ENCODE assay signal across 7 mouse cellular contexts in the genomic region with DNA sequence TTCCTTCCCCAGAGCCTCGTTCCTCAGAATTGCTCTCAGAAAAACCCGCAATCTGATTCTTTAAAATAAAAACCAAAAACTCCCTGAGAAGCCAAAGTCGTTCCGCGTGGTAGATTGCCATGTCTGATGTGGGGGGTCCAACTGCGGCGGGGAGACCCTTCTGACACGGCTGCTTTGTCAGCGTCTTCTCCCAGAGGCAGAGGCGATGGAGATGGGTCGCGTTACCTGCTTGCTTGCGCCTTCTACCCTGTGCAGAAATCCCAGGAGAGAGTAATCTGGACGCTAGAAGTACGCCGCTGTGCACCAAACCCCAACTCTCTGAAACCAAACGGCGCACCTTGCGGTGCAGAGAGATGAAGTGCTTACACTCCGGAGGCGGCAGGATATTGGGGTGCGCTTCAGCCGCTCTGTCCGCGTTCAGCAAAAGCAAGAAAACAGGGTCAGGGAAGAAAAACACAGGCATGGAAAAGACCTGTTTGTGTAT.
DNase-seq lines count a peak whose midpoint lies in the region; ATAC-seq lines count a peak whose summit lies in the region.

No protein-coding gene starts in this region.

- no peaks in the 10 kb centered on the region for H3K9me3 ChIP-seq in lung, embryonic 15.5 days
- no peaks in the 10 kb centered on the region for H3K9me3 ChIP-seq in forebrain, embryonic 15.5 days
- no peaks in the 10 kb centered on the region for H3K9me3 ChIP-seq in stomach, embryonic 14.5 days (ENCODE audit: control insufficient read depth, low read depth, low read length)

- no peak overlapping the region for H3K27ac ChIP-seq in lung, embryonic 15.5 days
- peak overlapping the region; percentile 93 for H3K27ac ChIP-seq in forebrain, embryonic 15.5 days (replicated peaks)
- no peak overlapping the region for H3K27ac ChIP-seq in stomach, embryonic 14.5 days (ENCODE audit: low read length)

- H3K4me2 ChIP-seq in lung, embryonic 15.5 days, result peak overlapping the region; percentile 44
- peak overlapping the region; percentile 63 for H3K4me2 ChIP-seq in forebrain, embryonic 15.5 days (replicated peaks)
- H3K4me2 ChIP-seq in stomach, embryonic 14.5 days (replicated peaks; ENCODE audit: low read depth, low read length), result peak overlapping the region; percentile 50

- no peak for ATAC-seq in lung, embryonic 15.5 days (ENCODE audit: borderline replicate concordance, extremely low read depth, low FRiP score, low TSS enrichment)
- no peak for ATAC-seq in forebrain, embryonic 15.5 days (replicated peaks)
- no peak for ATAC-seq in stomach, embryonic 14.5 days (ENCODE audit: insufficient number of reproducible peaks, insufficient read depth, low FRiP score, low read depth)

- H3K27me3 ChIP-seq in lung, embryonic 15.5 days, result peaks cover 90% of the 10 kb centered on the region
- H3K27me3 ChIP-seq in forebrain, embryonic 15.5 days, result peaks cover 6% of the 10 kb centered on the region; the same call in 1 of the 2 replicates
- no peaks in the 10 kb centered on the region for H3K27me3 ChIP-seq in stomach, embryonic 14.5 days (ENCODE audit: control insufficient read depth, insufficient read depth, low read length)

- peaks cover 29% of the 10 kb centered on the region for H3K4me1 ChIP-seq in lung, embryonic 15.5 days
- peaks cover 62% of the 10 kb centered on the region for H3K4me1 ChIP-seq in forebrain, embryonic 15.5 days
- H3K4me1 ChIP-seq in stomach, embryonic 14.5 days (ENCODE audit: control insufficient read depth, insufficient read depth, low read length), result peaks cover 26% of the 10 kb centered on the region

- H3K9ac ChIP-seq in lung, embryonic 15.5 days, result no peak overlapping the region
- peak overlapping the region; percentile 56 for H3K9ac ChIP-seq in forebrain, embryonic 15.5 days (replicated peaks)
- peak overlapping the region; percentile 10; the same call in 1 of the 2 replicates for H3K9ac ChIP-seq in stomach, embryonic 14.5 days (replicated peaks; ENCODE audit: low read depth, low read length)

- peak overlapping the region; percentile 15; the same call in 1 of the 2 replicates for H3K4me3 ChIP-seq in lung, embryonic 15.5 days
- peak overlapping the region; percentile 31 for H3K4me3 ChIP-seq in forebrain, embryonic 15.5 days
- H3K4me3 ChIP-seq in stomach, embryonic 14.5 days (ENCODE audit: low read depth, low read length), result peak overlapping the region; percentile 21; the same call in 1 of the 2 replicates

- no peaks in the 10 kb centered on the region for H3K36me3 ChIP-seq in lung, embryonic 15.5 days
- no peaks in the 10 kb centered on the region for H3K36me3 ChIP-seq in forebrain, embryonic 15.5 days
- H3K36me3 ChIP-seq in stomach, embryonic 14.5 days (ENCODE audit: control insufficient read depth, insufficient read depth, low read length), result no peaks in the 10 kb centered on the region

- no peak for DNase-seq in lung, postnatal 10 days
- peak; percentile 41 to 57 for DNase-seq in kidney, postnatal 4 days
- no peak for DNase-seq in layer of hippocampus, postnatal 36 days
- no peak for DNase-seq in frontal cortex, postnatal 25 days (ENCODE audit: low spot score in 2 of 2)

- 4% methylated on average over 25 of the region's 25 CpGs for WGBS in lung, embryonic 15.5 days
- under 1% methylated on average over 25 of the region's 25 CpGs for WGBS in forebrain, embryonic 15.5 days
- WGBS in stomach, embryonic 14.5 days, result 7% methylated on average over 25 of the region's 25 CpGs

Comparison
In these comparisons a context has a peak if more than half of its experiments do, and no peak if none do; other contexts are left out.
1. DNase-seq: peak in kidney, postnatal 4 days (2 of 2); none in lung, postnatal 10 days (single experiment), layer of hippocampus, postnatal 36 days (0 of 2) and frontal cortex, postnatal 25 days (0 of 2).
2. Peak in every context shown above with its lines, with median percentiles within 50 percentile points of each other: H3K4me2 ChIP-seq and H3K4me3 ChIP-seq.